Mouse (Mus musculus): ENCODE results near the gene Ccdc183.

DNA sequence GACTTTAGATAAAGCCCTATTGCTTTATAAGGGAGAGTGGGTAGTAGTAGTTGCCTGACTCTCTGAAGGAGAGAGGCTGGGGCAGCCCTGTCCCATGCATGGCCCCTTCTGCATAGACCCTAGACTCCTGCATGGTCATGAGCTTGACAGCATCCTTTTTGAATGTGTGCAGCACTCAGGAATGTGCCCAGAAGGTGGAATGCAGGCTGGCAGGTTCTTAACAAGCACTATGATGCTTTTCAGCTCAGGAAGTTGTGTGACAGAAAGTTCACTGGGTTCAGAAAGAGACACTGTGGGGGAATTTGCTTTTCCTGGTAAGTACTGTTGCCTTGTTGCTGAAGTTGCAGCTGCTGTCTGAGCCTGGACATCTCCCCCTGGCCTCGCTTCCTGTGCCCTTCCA is 37.0 kb upstream of the Ccdc183 start:
- TF ChIP-seq CTCF (IDR thresholded peaks at IDR 0.05; ENCODE audit: low read depth), result no peak
- no peak for TF ChIP-seq EP300 (IDR thresholded peaks at IDR 0.05; ENCODE audit: low read depth)
